Mouse (Mus musculus): ENCODE measurements around the gene Ptov1.

DNA sequence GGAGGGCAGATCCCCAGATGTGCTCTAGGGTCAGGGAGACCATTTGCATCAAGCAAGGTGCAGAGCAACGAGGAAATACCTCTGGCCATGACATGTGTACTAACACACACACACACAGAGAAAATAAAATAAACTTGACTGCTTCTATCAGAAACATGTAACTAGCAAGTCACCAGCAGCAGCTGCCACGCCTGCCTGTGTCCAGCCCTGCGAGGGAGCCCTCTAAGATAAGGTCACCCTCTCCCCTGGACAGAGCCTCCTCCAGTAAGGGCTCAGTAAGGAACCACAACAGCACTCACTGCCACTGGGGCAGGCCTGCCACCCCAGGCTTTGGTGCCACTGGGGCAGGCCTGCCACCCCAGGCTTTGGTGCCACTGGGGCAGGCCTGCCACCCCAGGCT lies 48.6 kb upstream of the Ptov1 start:
- TF ChIP-seq CTCF (IDR thresholded peaks at IDR 0.05; ENCODE audit: low read depth, low read length), result no peak
- no peak for TF ChIP-seq POLR2A (IDR thresholded peaks at IDR 0.05; ENCODE audit: borderline replicate concordance, low read depth, low read length)

Measured in bone marrow macrophage, adult 2 months (primary cell).